15 mouse cellular contexts compared by ENCODE assay signal in the genomic region with DNA sequence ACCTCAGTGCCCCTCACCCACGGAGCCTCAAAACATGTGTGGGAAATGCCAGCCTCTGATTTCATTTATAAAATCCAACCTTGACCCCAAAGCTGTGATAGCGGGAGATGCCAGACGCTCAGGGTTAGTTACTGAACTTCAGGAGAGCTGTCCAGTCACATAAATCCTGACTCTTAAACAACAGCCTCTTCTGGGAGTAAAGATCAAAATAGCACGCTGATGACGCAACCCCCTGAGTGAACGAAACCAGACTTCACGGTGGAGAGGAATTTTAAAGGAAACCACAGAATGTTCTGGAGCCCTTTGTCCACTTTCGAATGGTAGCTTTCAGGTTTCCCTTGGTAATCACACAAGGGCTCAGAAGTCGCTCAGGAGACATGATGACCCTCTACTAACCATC.
A peak's percentile ranks its signal among the peaks of the same experiment; 100 is the strongest.
DNase-seq lines count a peak whose midpoint lies in the region; ATAC-seq and TF ChIP-seq lines count a peak whose summit lies in the region.
"Had no signal": no experiment of that assay in that cellular context is flagged by ENCODE, and none has a peak within 500 bp of the region (broad histone marks: within the 10 kb centered on the region; RNA-seq: fewer than 3 reads in every experiment).

No protein-coding gene starts in this region.

- ATAC-seq in embryonic facial prominence, embryonic 11.5 days (replicated peaks; ENCODE audit: insufficient number of reproducible peaks, low FRiP score, low TSS enrichment, low read depth) = no peak
- ATAC-seq in common myeloid progenitor, adult 5-6 weeks (replicated peaks; ENCODE audit: low read depth, poor library complexity, severe bottlenecking) = peak; percentile 52; the same call in 1 of the 2 replicates
- ATAC-seq in erythroid progenitor cell, adult 5-6 weeks (replicated peaks; ENCODE audit: low FRiP score, poor library complexity, severe bottlenecking) = no peak
- ATAC-seq: activated CD4-positive, CD25-positive, alpha-beta regulatory T cell, adult 4 months; midbrain, embryonic 16.5 days had no signal

- 50% methylated on average over 9 of the region's 9 CpGs for WGBS in embryonic facial prominence, embryonic 11.5 days
- 70% methylated on average over 9 of the region's 9 CpGs for WGBS in embryonic facial prominence, embryonic 10.5 days
- 87% methylated on average over 9 of the region's 9 CpGs for WGBS in cerebellum, adult 2 months

- no peaks in the 10 kb centered on the region for H3K9me3 ChIP-seq in embryonic facial prominence, embryonic 11.5 days (replicated peaks; ENCODE audit: control insufficient read depth, low read length)
- no peaks in the 10 kb centered on the region for H3K9me3 ChIP-seq in embryonic facial prominence, embryonic 10.5 days
- H3K9me3 ChIP-seq: neural tube, embryonic 13.5 days had no signal

- TF ChIP-seq CTCF in cerebellum, adult 2 months (IDR thresholded peaks at IDR 0.05; ENCODE audit: borderline replicate concordance, insufficient read depth, low read depth, low read length) = no peak

- H3K36me3 ChIP-seq in embryonic facial prominence, embryonic 11.5 days (replicated peaks; ENCODE audit: control insufficient read depth, insufficient read depth, low read depth, low read length) = no peaks in the 10 kb centered on the region
- peaks cover 77% of the 10 kb centered on the region for H3K36me3 ChIP-seq in embryonic facial prominence, embryonic 10.5 days (replicated peaks)
- H3K36me3 ChIP-seq: G1E had no signal

- peak; percentile 41 for DNase-seq in embryonic facial prominence, embryonic 11.5 days (ENCODE audit: low spot score)
- DNase-seq in embryonic facial prominence, embryonic 10.5 days (ENCODE audit: low spot score) = no peak
- DNase-seq in NIH3T3 (ENCODE audit: low read depth) = peak; percentile 85
- DNase-seq in lung, postnatal 25 days (ENCODE audit: low spot score) = peak; percentile 27
- DNase-seq in cerebellum, adult 2 months = no peak
- no peak for DNase-seq in thymus, postnatal 36 days
- DNase-seq: gastrocnemius, postnatal 25 days; kidney, adult 11 months; left cerebral cortex, postnatal 4 days had no signal

- no peak overlapping the region for H3K4me3 ChIP-seq in embryonic facial prominence, embryonic 11.5 days (ENCODE audit: low read depth, low read length)
- no peak overlapping the region for H3K4me3 ChIP-seq in embryonic facial prominence, embryonic 10.5 days
- H3K4me3 ChIP-seq in cerebellum, adult 2 months (replicated peaks; ENCODE audit: insufficient read depth, low read depth, low read length) = no peak overlapping the region
- H3K4me3 ChIP-seq: neural tube, embryonic 13.5 days had no signal

- no peak overlapping the region for H3K9ac ChIP-seq in embryonic facial prominence, embryonic 11.5 days (replicated peaks; ENCODE audit: low read length)
- H3K9ac ChIP-seq: neural tube, embryonic 13.5 days had no signal

- no peaks in the 10 kb centered on the region for H3K27me3 ChIP-seq in embryonic facial prominence, embryonic 11.5 days (ENCODE audit: control insufficient read depth, insufficient read depth, low read length)
- no peaks in the 10 kb centered on the region; the same call in 1 of the 2 replicates for H3K27me3 ChIP-seq in embryonic facial prominence, embryonic 10.5 days (replicated peaks; ENCODE audit: low read depth, poor library complexity, severe bottlenecking)
- H3K27me3 ChIP-seq in cerebellum, adult 2 months (ENCODE audit: control insufficient read depth, insufficient read depth, low read length) = no peaks in the 10 kb centered on the region; the same call in 1 of the 2 replicates
- H3K27me3 ChIP-seq: neural tube, embryonic 13.5 days had no signal

- H3K27ac ChIP-seq in embryonic facial prominence, embryonic 11.5 days (replicated peaks; ENCODE audit: low read depth, low read length) = no peak overlapping the region; the same call in 1 of the 2 replicates
- H3K27ac ChIP-seq in embryonic facial prominence, embryonic 10.5 days (replicated peaks) = no peak overlapping the region; the same call in 1 of the 2 replicates
- H3K27ac ChIP-seq in cerebellum, adult 2 months (ENCODE audit: insufficient read depth, low read length) = no peak overlapping the region
- H3K27ac ChIP-seq: neural tube, embryonic 13.5 days had no signal

- TF ChIP-seq POLR2A in cerebellum, adult 2 months (IDR thresholded peaks at IDR 0.05; ENCODE audit: borderline replicate concordance, insufficient read depth, low read length) = no peak

- no peak overlapping the region for H3K4me2 ChIP-seq in embryonic facial prominence, embryonic 11.5 days (ENCODE audit: low read depth, low read length)
- H3K4me2 ChIP-seq: neural tube, embryonic 13.5 days had no signal

- peaks cover 4% of the 10 kb centered on the region; the same call in 1 of the 2 replicates for H3K4me1 ChIP-seq in embryonic facial prominence, embryonic 11.5 days (ENCODE audit: control insufficient read depth, insufficient read depth, low read length)
- peaks cover 64% of the 10 kb centered on the region for H3K4me1 ChIP-seq in embryonic facial prominence, embryonic 10.5 days
- H3K4me1 ChIP-seq in cerebellum, adult 2 months (ENCODE audit: control insufficient read depth, insufficient read depth, low read length) = peaks cover 7% of the 10 kb centered on the region

Comparison
In these comparisons a context has a peak if more than half of its experiments do, and no peak if none do; other contexts are left out.
1. DNase-seq: peak in embryonic facial prominence, embryonic 11.5 days (single experiment), NIH3T3 (single experiment) and lung, postnatal 25 days (single experiment); none in embryonic facial prominence, embryonic 10.5 days (single experiment), cerebellum, adult 2 months (0 of 2) and thymus, postnatal 36 days (0 of 2).